Comparison of ENCODE assay signal across 21 mouse cellular contexts in genomic region chr9:85497348-85497747, GRCm38 (mm10).
DNase-seq lines count a peak whose midpoint lies in the region; ATAC-seq and TF ChIP-seq lines count a peak whose summit lies in the region.
"Had no signal": no experiment of that assay in that cellular context is flagged by ENCODE, and none has a peak within 500 bp of the region (broad histone marks: within the 10 kb centered on the region; RNA-seq: fewer than 3 reads in every experiment).

No protein-coding gene starts in this region.

- TF ChIP-seq CTCF in forebrain, postnatal 0 days (IDR thresholded peaks at IDR 0.05; ENCODE audit: low read depth): no peak

- no peak overlapping the region for H3K4me2 ChIP-seq in neural tube, embryonic 12.5 days (replicated peaks)
- H3K4me2 ChIP-seq in forebrain, postnatal 0 days (ENCODE audit: low read depth): no peak overlapping the region
- H3K4me2 ChIP-seq: heart, embryonic 13.5 days; intestine, embryonic 15.5 days; kidney, embryonic 15.5 days; lung, embryonic 15.5 days had no signal

- H3K9me3 ChIP-seq in neural tube, embryonic 12.5 days: no peaks in the 10 kb centered on the region
- no peaks in the 10 kb centered on the region for H3K9me3 ChIP-seq in forebrain, postnatal 0 days (ENCODE audit: low read length)
- H3K9me3 ChIP-seq: heart, embryonic 13.5 days; intestine, embryonic 15.5 days; kidney, embryonic 15.5 days; lung, embryonic 15.5 days had no signal

- H3K27ac ChIP-seq in neural tube, embryonic 12.5 days: no peak overlapping the region
- H3K27ac ChIP-seq in forebrain, postnatal 0 days (ENCODE audit: low read depth, low read length): no peak overlapping the region
- H3K27ac ChIP-seq: heart, embryonic 13.5 days; intestine, embryonic 15.5 days; kidney, embryonic 15.5 days; lung, embryonic 15.5 days; macrophage had no signal

- no peak overlapping the region for H3K4me3 ChIP-seq in neural tube, embryonic 12.5 days
- no peak overlapping the region for H3K4me3 ChIP-seq in forebrain, postnatal 0 days (ENCODE audit: low read depth, low read length)
- H3K4me3 ChIP-seq: erythroblast, embryonic 14.5 days; heart, embryonic 13.5 days; intestine, embryonic 15.5 days; kidney, embryonic 15.5 days; lung, embryonic 15.5 days had no signal

- no peaks in the 10 kb centered on the region for H3K27me3 ChIP-seq in neural tube, embryonic 12.5 days (replicated peaks)
- no peaks in the 10 kb centered on the region for H3K27me3 ChIP-seq in forebrain, postnatal 0 days (ENCODE audit: insufficient read depth, low read length)
- H3K27me3 ChIP-seq: heart, embryonic 13.5 days; intestine, embryonic 15.5 days; kidney, embryonic 15.5 days; lung, embryonic 15.5 days had no signal

- 88% methylated on average over 1 of the region's 1 CpGs for WGBS in neural tube, embryonic 12.5 days
- WGBS in forebrain, postnatal 0 days: 35% methylated on average over 1 of the region's 1 CpGs

- no peaks in the 10 kb centered on the region for H3K36me3 ChIP-seq in neural tube, embryonic 12.5 days
- no peaks in the 10 kb centered on the region for H3K36me3 ChIP-seq in forebrain, postnatal 0 days (ENCODE audit: insufficient read depth)
- H3K36me3 ChIP-seq: heart, embryonic 13.5 days; intestine, embryonic 15.5 days; kidney, embryonic 15.5 days; lung, embryonic 15.5 days had no signal

- peak; percentile 72 for ATAC-seq in neural tube, embryonic 12.5 days (ENCODE audit: low FRiP score, low read depth)
- ATAC-seq in forebrain, postnatal 0 days: peak; percentile 34
- ATAC-seq in megakaryocyte progenitor cell, adult 5-6 weeks (replicated peaks; ENCODE audit: poor library complexity): 0 out of 2 replicates have a peak, but pooled peaks have one; percentile 3
- no peak for ATAC-seq in activated CD4-positive, CD25-positive, alpha-beta regulatory T cell, adult 4 months

- intact Hi-C loops in gastrocnemius, postnatal 14 days (cut with DNase I; ENCODE audit: low total_unique reads): no loop called here

- no peaks in the 10 kb centered on the region for H3K4me1 ChIP-seq in neural tube, embryonic 12.5 days
- no peaks in the 10 kb centered on the region for H3K4me1 ChIP-seq in forebrain, postnatal 0 days (ENCODE audit: insufficient read depth)
- H3K4me1 ChIP-seq: heart, embryonic 13.5 days; intestine, embryonic 15.5 days; kidney, embryonic 15.5 days had no signal

- H3K9ac ChIP-seq in neural tube, embryonic 12.5 days: no peak overlapping the region
- no peak overlapping the region for H3K9ac ChIP-seq in forebrain, postnatal 0 days
- H3K9ac ChIP-seq: heart, embryonic 13.5 days; intestine, embryonic 15.5 days; kidney, embryonic 15.5 days; lung, embryonic 15.5 days had no signal

- DNase-seq in neural tube, embryonic 10.5 days (ENCODE audit: extremely low spot score, low spot score): no peak
- DNase-seq in forebrain, postnatal 0 days: no peak
- DNase-seq in retina, postnatal 1 day: peak; percentile 69
- DNase-seq in gastrocnemius, postnatal 14 days: no peak
- DNase-seq in adipocyte (ENCODE audit: low spot score): no peak
- DNase-seq: cerebellum, adult 11 months; cerebellum, postnatal 25 days; heart, postnatal 36 days; layer of hippocampus, postnatal 36 days; left cerebral cortex, postnatal 4 days; right cerebral cortex, postnatal 25 days; thymus, postnatal 36 days had no signal
